In the genomic region with DNA sequence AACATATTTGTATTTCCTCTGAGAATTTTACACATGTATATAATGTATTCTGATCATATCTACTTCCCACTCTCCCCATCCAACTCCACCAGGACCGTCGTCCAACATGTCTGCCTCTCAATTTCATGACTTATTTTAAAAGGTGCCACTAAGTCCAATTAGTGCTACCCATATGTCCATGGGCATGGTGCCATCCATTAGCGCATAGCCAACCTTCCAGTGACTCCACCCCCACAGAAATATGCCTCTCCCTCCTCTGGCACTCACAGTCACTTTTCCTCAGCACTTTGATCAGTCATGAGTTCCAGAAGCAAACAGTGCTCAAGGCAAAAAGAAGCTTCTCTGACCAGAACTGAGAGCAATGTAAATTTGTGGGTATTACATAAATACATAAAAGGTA, we compare ENCODE assay signal across 23 mouse cellular contexts. TPM values are rescaled to one million over a fixed set of nuclear protein-coding genes. Genes with fewer than 3 reads are reported as not detected.
"Had no signal": no experiment of that assay in that cellular context is flagged by ENCODE, and none has a peak within 500 bp of the region (broad histone marks: within the 10 kb centered on the region; RNA-seq: fewer than 3 reads in every experiment).

No protein-coding gene starts in this region.

- H3K36me3 ChIP-seq: midbrain, embryonic 10.5 days; midbrain, embryonic 12.5 days; neural tube, embryonic 13.5 days; neural tube, embryonic 15.5 days had no signal

- H3K4me1 ChIP-seq: midbrain, embryonic 10.5 days; midbrain, embryonic 12.5 days; neural tube, embryonic 13.5 days; neural tube, embryonic 15.5 days had no signal

- H3K9me3 ChIP-seq: midbrain, embryonic 10.5 days; midbrain, embryonic 12.5 days; neural tube, embryonic 13.5 days; neural tube, embryonic 15.5 days had no signal

- H3K4me2 ChIP-seq: lung, embryonic 14.5 days; midbrain, embryonic 12.5 days; neural tube, embryonic 13.5 days; neural tube, embryonic 15.5 days had no signal

- H3K4me3 ChIP-seq: midbrain, embryonic 10.5 days; midbrain, embryonic 12.5 days; myocyte; neural tube, embryonic 13.5 days; neural tube, embryonic 15.5 days had no signal

- ATAC-seq: midbrain, embryonic 16.5 days had no signal

- H3K27me3 ChIP-seq: midbrain, embryonic 12.5 days; neural tube, embryonic 13.5 days; neural tube, embryonic 15.5 days had no signal

- H3K27ac ChIP-seq: midbrain, embryonic 10.5 days; midbrain, embryonic 12.5 days; neural tube, embryonic 13.5 days; neural tube, embryonic 15.5 days had no signal

- DNase-seq: lung, embryonic 14.5 days; lung, postnatal 10 days; lung, postnatal 4 days; midbrain, embryonic 14.5 days; retina, postnatal 1 day; right cerebral cortex, adult 18-20 months; right cerebral cortex, postnatal 25 days; right cerebral cortex, postnatal 4 days; spleen, adult 18-20 months; thymus, adult 18-20 months; thymus, postnatal 14 days; thymus, postnatal 36 days had no signal

- H3K9ac ChIP-seq: lung, embryonic 14.5 days; midbrain, embryonic 12.5 days; neural tube, embryonic 13.5 days; neural tube, embryonic 15.5 days had no signal

RNA-seq across cellular contexts. Expression of a gene that starts 47.6 kb away (rescaled TPM):
- polyA plus RNA-seq: lung, embryonic 14.5 days; lung, embryonic 16.5 days; midbrain, embryonic 10.5 days; midbrain, embryonic 12.5 days; midbrain, embryonic 14.5 days; midbrain, embryonic 16.5 days; myocyte; neural tube, embryonic 11.5 days; neural tube, embryonic 13.5 days; neural tube, embryonic 15.5 days; small intestine, adult 2 months; stomach, embryonic 14.5 days; stomach, embryonic 16.5 days had no signal
